Mouse (Mus musculus) heart, embryonic 11.5 days (tissue): ENCODE measurements around the gene Phldb2. TPM values are rescaled to one million over a fixed set of nuclear protein-coding genes. Genes with fewer than 3 reads are reported as not detected.

ENCODE experiments used
- ATAC-seq: fragments of 200-750 bp; cut with Nextera tagmentation; replicated peaks from 2 replicates; pipeline ENCODE4 v1.8.0; 2017; ENCODE audit warnings: moderate library complexity; ENCODE audit not compliant: insufficient number of reproducible peaks, low FRiP score, low TSS enrichment
- H3K27ac ChIP-seq: fragments of 300-500 bp; sonication (generic); 2 replicates; pipeline ENCODE4 v1.5.1; 2014; ENCODE audit warnings: mild to moderate bottlenecking, low read depth, low read length
- H3K27me3 ChIP-seq: fragments of 300-500 bp; sonication (generic); 2 replicates; pipeline ENCODE4 v1.6.1; 2014; ENCODE audit warnings: mild to moderate bottlenecking, low read length, mixed read lengths; ENCODE audit not compliant: control insufficient read depth, insufficient read depth
- H3K36me3 ChIP-seq: fragments of 300-500 bp; sonication (generic); 2 replicates; pipeline ENCODE4 v1.6.1; 2014; ENCODE audit warnings: mild to moderate bottlenecking, low read length, moderate library complexity, mixed read lengths; ENCODE audit not compliant: control insufficient read depth, insufficient read depth
- H3K4me1 ChIP-seq: fragments of 300-500 bp; sonication (generic); 2 replicates; pipeline ENCODE4 v1.6.1; 2014; ENCODE audit warnings: low read length; ENCODE audit not compliant: control insufficient read depth, insufficient read depth
- H3K4me2 ChIP-seq: fragments of 300-500 bp; sonication (generic); 2 replicates; pipeline ENCODE4 v1.6.1; 2014; ENCODE audit warnings: mild to moderate bottlenecking, moderate library complexity
- H3K4me3 ChIP-seq: fragments of 300-500 bp; sonication (generic); 2 replicates; pipeline ENCODE4 v1.5.1; 2014; ENCODE audit warnings: low read depth, low read length
- H3K9ac ChIP-seq: fragments of 300-500 bp; sonication (generic); 2 replicates; pipeline ENCODE4 v1.6.1; 2014; ENCODE audit warnings: mild to moderate bottlenecking, low read depth, low read length, moderate library complexity
- H3K9me3 ChIP-seq: fragments of 300-500 bp; sonication (generic); replicated peaks from 2 replicates; pipeline ENCODE4 v1.6.1; 2016; ENCODE audit warnings: low read length; ENCODE audit not compliant: control insufficient read depth
- WGBS: fragments of 180-500 bp; shearing (Covaris S2); extraction: QIAGEN DNeasy Blood & Tissue Kit; methylation state at CpG from one replicate; pipeline ENCODE4 v1.1.7; 2014; ENCODE audit not compliant: insufficient replicate concordance; 5-methylcytosine and 5-hydroxymethylcytosine counted together
- polyA plus RNA-seq: library from polyadenylated mRNA; unstranded; fragments of >200 nt; fragmentation: Nextera tagmentation; extraction: Ambion mirVana; gene quantifications from 2 replicates; pipeline ENCODE4 v1.2.1, GENCODE M21; 2014

Phldb2 gene
- polyA plus RNA-seq, 1 experiment from 2014 or later = 37.3 TPM

DNA sequence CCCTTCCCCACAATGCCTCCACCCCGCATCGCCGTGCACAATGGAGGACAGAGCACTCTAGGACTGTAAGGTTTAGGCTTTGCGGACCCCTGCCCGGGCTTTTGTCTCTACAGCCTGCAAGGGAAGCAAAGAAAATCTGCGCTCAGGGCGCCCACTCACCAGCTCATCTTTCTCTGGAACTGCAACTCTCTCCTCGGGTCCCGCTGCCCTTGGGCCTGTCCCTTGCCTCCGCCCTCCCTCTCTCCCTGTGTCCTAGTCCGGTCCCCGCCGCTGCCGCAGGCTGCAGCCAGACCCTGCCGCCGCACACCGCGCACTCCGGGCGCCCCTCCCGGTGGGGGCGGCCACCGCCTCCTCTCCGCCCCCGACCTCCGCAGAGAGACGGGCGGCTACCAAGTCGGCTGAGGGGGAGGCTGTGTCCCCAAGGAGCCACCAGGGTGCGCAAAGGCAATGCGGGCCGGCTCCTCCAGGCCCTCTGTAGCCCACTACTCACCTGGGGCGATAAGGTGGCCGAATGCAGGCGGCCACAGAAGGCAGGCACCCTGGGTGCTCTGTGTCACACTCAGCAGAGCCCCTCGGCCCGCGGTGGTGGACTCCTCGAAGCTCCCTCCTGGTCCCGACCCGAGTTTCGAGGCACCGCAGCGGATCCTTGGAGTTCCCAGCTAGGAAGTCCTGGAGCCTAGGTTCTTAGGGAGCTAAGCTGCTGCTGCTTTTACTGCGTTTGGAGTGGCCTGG, 109.2 kb downstream of the Phldb2 start:
- no peaks in the 10 kb centered on the region for H3K36me3 ChIP-seq
- H3K9ac ChIP-seq = peak overlapping the region; percentile 90
- H3K9me3 ChIP-seq = no peaks in the 10 kb centered on the region
- WGBS = under 1% methylated on average over 44 of the region's 45 CpGs
- H3K27me3 ChIP-seq = no peaks in the 10 kb centered on the region
- peaks cover 19% of the 10 kb centered on the region for H3K4me1 ChIP-seq
- peak overlapping the region; percentile 83 for H3K27ac ChIP-seq
- peak overlapping the region; percentile 69 for H3K4me3 ChIP-seq
- peak; percentile 88 for ATAC-seq
- peak overlapping the region; percentile 81 for H3K4me2 ChIP-seq

DNA sequence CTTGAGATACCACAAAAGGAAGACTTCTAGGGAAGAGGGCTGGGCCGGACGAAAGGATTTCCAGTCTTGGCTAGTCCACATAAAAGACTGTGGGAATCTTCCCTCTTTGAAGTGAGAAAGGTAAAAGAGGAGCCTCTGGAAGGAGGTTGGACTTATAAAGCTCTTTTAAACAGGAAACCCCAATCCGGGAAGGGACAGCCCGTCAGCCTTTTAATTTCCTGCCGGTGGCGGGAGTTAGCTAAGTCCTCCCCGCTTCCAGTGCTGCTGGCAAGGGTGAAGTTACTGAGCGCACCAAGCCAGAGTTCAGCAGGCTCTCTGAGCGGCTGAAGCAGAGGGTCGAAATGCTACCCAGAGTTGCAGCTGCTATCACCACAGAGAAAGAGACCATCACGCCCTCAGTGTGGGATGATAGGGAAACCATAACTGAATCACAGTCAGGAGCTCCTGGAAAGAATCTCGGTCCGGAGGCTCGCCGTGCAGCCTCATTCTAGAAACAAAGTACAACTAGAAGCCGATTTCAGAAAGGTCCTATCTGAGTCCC, 110.0 kb downstream of the Phldb2 start:
- H3K36me3 ChIP-seq = no peaks in the 10 kb centered on the region
- 1% methylated on average over 16 of the region's 16 CpGs for WGBS
- ATAC-seq = no peak
- no peaks in the 10 kb centered on the region for H3K27me3 ChIP-seq
- H3K4me2 ChIP-seq = peak overlapping the region; percentile 81
- H3K4me3 ChIP-seq = peak overlapping the region; percentile 69
- H3K9me3 ChIP-seq = no peaks in the 10 kb centered on the region
- H3K9ac ChIP-seq = peak overlapping the region; percentile 90
- peaks cover 24% of the 10 kb centered on the region for H3K4me1 ChIP-seq
- H3K27ac ChIP-seq = peak overlapping the region; percentile 83

DNA sequence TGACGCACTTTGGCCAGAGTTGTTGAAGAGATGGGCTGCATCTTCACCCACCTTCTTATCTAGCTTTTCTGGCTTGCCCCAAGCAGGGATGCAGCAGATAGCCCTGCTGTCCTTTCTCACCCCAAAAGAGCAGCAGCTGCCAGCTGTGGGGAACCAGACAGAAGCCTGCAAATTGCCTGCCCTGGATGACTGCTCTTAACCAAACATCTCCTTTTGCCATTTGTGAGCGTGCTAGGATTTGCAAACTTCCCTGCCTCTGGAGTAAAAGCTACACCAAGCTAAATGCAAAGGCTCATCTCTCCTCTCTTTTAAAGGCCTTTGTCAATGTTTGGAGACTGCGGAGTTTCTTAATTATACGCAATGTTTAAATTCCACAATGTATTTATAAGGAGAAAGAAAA, 111.0 kb downstream of the Phldb2 start:
- ATAC-seq = no peak
- peaks cover 34% of the 10 kb centered on the region for H3K4me1 ChIP-seq
- H3K4me2 ChIP-seq = peak overlapping the region; percentile 81
- peak overlapping the region; percentile 29; the same call in 1 of the 2 replicates for H3K27ac ChIP-seq
- H3K9me3 ChIP-seq = no peaks in the 10 kb centered on the region
- no peaks in the 10 kb centered on the region for H3K27me3 ChIP-seq
- peak overlapping the region; percentile 69 for H3K4me3 ChIP-seq
- 51% methylated on average over 4 of the region's 4 CpGs for WGBS
- H3K9ac ChIP-seq = peak overlapping the region; percentile 90
- H3K36me3 ChIP-seq = no peaks in the 10 kb centered on the region

DNA sequence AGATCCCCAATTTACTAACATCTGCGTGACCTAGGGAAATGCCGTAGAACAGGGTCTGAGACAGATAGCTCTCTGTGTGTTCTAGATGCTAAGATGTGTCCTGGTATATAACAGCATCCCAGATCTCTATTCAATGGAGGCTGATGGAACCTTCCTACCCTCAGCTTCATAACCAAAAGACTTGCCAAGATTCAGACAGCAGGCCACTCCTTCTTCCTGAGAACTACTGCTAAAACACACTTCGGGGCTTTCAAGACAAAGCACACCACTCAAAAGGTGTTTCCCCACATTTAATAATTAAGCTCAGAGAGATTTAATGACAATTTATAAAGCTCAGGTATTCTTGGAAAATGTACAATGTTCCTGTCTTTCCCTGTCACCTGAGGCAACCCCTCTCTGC, 111.6 kb downstream of the Phldb2 start:
- H3K4me3 ChIP-seq = peak overlapping the region; percentile 69
- peak overlapping the region; percentile 81 for H3K4me2 ChIP-seq
- H3K4me1 ChIP-seq = peaks cover 37% of the 10 kb centered on the region
- ATAC-seq = no peak
- H3K27me3 ChIP-seq = no peaks in the 10 kb centered on the region
- H3K9ac ChIP-seq = no peak overlapping the region
- WGBS = 74% methylated on average over 3 of the region's 3 CpGs
- H3K27ac ChIP-seq = no peak overlapping the region
- H3K36me3 ChIP-seq = no peaks in the 10 kb centered on the region
- H3K9me3 ChIP-seq = no peaks in the 10 kb centered on the region

DNA sequence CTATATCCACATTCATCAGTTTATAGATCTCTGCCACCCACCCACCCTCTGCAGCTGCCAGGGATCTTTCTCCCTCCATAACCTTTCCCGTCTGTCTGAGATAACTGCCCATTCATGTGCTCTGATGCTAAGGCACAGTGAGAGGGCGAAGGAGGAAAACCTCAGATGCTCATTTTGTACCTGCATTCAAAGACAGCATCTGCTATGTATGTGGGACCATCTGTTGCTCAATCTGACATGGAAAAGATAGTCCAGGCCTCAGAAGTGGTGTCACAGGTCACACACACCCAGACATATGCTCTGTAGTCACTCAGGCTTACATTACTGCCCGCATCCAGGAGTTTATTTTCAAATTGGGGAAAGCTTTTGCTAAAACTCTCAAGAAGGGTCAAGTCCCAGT, 112.4 kb downstream of the Phldb2 start:
- WGBS = 71% methylated on average over 3 of the region's 3 CpGs
- Histone ChIP-seq H3K4me2 (peak overlapping the region; percentile 81; the same call in 1 of the 2 replicates), H3K9me3 (no peaks in the 10 kb centered on the region), H3K27ac (0 out of 2 replicates have a peak overlapping the region, but pooled peaks have one; percentile 12), H3K4me1 (peaks cover 39% of the 10 kb centered on the region), H3K9ac (no peak overlapping the region), H3K27me3 (no peaks in the 10 kb centered on the region), H3K4me3 (no peak overlapping the region), H3K36me3 (no peaks in the 10 kb centered on the region)
- ATAC-seq = no peak

DNA sequence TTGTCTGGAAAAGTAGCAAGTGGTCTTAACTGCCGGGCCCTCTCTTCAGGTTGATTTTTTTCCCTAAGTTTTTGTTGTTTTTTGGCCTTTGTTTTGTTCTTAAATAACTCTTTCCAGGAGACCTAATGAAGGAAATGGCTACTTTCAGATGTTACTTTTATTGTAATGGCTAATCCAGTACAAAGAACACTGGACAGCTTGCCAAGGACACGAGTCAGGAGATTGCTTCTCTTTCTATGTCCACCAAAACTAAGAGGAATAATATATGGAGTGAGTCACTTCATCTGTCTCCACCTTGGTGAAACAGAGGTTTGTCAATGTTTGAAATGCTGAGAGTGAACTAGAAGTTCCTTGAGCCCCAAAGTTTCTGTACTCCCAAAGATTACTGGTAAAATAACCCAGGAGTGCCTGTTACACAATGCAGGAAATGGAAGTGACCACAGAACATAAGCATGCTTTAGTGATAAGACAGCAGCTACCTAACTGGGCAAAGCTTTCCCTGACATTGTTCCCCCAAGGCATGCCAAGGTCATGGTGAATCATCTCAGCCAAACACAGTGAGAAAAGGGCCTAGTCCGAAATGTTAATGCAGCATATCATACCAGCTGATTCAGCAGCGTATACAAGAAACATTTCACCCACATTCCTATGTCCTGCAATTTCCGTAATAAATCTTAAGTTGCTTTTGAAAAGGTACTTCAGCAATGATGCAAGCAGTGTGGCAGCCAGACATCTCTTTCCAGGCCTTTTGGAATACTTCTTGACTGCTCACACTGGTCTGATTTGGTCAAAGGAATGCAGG, 115.7 kb downstream of the Phldb2 start:
- Histone ChIP-seq H3K9ac (no peak overlapping the region), H3K4me1 (peaks cover 42% of the 10 kb centered on the region), H3K27me3 (no peaks in the 10 kb centered on the region), H3K9me3 (no peaks in the 10 kb centered on the region), H3K4me2 (peak overlapping the region; percentile 24; the same call in 1 of the 2 replicates), H3K27ac (peak overlapping the region; percentile 46), H3K36me3 (no peaks in the 10 kb centered on the region), H3K4me3 (no peak overlapping the region)
- 0 out of 2 replicates have a peak, but pooled peaks have one; percentile 44 for ATAC-seq
- 37% methylated on average over 5 of the region's 5 CpGs for WGBS

DNA sequence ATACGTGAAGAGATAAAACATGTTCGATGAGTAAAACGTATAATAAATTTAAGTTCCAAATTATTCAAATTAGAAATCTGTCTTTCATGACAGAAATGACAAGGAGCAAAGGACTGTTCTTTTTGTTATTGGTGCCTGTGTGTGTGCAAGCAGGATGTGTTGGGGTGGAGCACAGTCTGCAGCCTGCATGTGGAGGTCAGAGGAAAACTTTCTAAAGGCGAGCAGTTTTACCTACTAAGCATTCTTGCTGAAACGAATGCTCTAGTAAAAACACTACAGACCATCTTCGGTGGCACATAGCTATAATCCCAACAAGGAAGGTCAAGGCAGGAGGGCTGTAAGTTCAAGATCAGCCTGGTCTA, 120.7 kb downstream of the Phldb2 start:
- no peak overlapping the region for H3K9ac ChIP-seq
- WGBS = 34% methylated on average over 6 of the region's 6 CpGs
- H3K36me3 ChIP-seq = peaks cover 7% of the 10 kb centered on the region; the same call in 1 of the 2 replicates
- no peak for ATAC-seq
- H3K4me2 ChIP-seq = peak overlapping the region; percentile 11
- peak overlapping the region; percentile 58 for H3K27ac ChIP-seq
- H3K27me3 ChIP-seq = no peaks in the 10 kb centered on the region
- H3K4me1 ChIP-seq = peaks cover 29% of the 10 kb centered on the region
- H3K9me3 ChIP-seq = peaks cover 4% of the 10 kb centered on the region; the same call in 1 of the 2 replicates
- H3K4me3 ChIP-seq = no peak overlapping the region

DNA sequence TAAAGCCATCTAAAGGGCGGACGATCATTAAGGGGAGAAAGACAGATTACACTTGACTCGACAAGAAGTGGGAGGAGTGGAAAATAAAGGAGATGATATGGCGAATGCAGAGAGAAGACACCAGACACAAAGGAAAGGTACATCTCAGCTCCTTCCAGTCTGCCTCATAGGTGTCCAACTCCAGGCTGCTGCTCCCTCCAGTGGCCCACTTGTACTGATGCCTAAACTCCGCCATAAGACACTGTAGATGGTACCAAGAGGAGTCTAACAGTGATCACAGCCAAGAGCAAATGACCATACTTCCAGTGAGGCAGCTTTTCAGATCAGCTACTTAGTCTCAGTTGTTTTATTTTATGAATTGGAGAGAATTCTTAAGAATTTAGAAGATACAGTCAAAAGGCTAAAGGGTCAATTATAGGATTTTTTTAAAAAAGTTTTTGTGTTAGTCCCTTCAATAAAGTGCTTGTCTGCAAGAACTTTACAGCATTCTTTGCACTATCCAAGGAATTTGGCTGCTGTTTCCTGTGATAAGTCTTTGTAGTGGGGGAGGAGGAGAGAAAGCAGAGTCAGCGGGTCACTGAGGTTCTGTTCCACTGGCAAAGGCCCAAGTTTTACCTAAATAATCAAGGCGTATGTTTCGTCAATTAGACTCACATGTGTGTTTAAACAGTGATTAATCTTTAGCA, 121.2 kb downstream of the Phldb2 start:
- H3K9me3 ChIP-seq = peaks cover 4% of the 10 kb centered on the region; the same call in 1 of the 2 replicates
- ATAC-seq = no peak; the same call in none of the 2 replicates
- 39% methylated on average over 8 of the region's 8 CpGs for WGBS
- no peak overlapping the region for H3K4me3 ChIP-seq
- no peak overlapping the region for H3K9ac ChIP-seq
- peak overlapping the region; percentile 34 for H3K4me2 ChIP-seq
- peaks cover 25% of the 10 kb centered on the region for H3K4me1 ChIP-seq
- H3K27me3 ChIP-seq = no peaks in the 10 kb centered on the region
- peak overlapping the region; percentile 79 for H3K27ac ChIP-seq
- peaks cover 7% of the 10 kb centered on the region; the same call in 1 of the 2 replicates for H3K36me3 ChIP-seq
